Mouse (Mus musculus): ENCODE measurements at regions not wholly inside any gene's neighbourhood (a gene's known extent, or its start where the extent isn't known, plus 50 kb on each side); places are given as distances from the start of the nearest gene placed in this dataset.

DNA sequence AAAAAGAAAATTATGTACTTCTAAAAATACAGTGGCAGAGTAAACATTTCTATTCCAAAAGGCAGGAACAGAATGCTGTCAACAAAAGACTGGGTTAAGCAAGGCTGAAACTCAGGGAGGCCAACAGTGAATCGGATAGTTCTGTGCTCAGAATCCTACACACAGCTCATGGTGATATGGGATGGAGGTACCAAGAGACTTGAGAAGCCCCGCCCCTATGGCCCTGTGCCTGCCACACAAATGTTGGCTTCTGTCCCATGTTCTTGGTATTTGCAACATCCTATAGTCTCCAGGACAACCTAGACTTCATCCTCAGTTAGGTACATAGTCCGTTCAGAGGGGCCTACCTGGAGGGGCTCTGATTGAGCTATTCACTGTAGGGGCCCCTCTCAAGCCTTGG lies 92.2 kb upstream of the Galnt15 start:
- TF ChIP-seq CTCF (conservative IDR thresholded peaks at IDR 0.05; ENCODE audit: low read length) (no peak), NANOG (IDR thresholded peaks at IDR 0.05; ENCODE audit: borderline replicate concordance, low read length) (no peak), POU5F1 (IDR thresholded peaks at IDR 0.05; ENCODE audit: borderline replicate concordance, low read length) (no peak)
